ENCODE assay signal across 12 mouse cellular contexts in the genomic region with DNA sequence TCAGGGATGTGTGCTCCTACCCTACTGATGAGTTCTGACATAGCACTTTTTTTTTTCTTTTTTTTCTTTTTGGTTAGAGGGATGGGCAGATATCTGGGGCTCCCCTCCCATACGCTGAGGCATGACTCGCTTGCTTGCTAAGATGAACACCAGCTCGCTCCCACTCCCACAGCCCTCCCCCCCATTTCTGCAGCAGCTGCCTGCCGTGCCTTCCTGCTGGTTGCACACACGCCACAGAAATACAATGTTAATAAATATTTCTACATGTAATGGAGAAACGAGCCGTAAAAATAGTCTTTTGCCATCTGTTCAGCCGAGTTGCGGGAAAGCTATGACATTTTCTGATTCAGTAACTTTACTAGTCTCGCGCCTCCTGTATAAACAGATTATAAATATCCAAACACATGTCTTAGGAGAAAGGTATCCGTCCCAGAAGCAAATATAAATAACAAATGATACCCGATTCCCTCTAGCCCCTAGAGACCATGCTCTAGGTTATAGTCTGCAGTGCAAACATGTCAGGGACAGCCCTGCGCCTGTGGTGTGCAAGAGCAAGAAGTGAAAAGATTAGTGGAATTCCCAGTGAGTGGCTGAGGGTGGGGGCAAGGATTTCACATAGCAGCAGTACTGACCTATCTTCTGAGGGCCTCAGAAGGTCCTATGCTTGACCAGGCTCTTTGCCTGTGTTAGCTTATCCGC.
DNase-seq lines count a peak whose midpoint lies in the region; TF ChIP-seq lines count a peak whose summit lies in the region.
"Had no signal": no experiment of that assay in that cellular context is flagged by ENCODE, and none has a peak within 500 bp of the region (broad histone marks: within the 10 kb centered on the region; RNA-seq: fewer than 3 reads in every experiment).

No protein-coding gene starts in this region.

- no peak overlapping the region for H3K4me3 ChIP-seq in heart, embryonic 10.5 days
- no peak overlapping the region for H3K4me3 ChIP-seq in myocyte

- no peak overlapping the region for H3ac ChIP-seq in myocyte (ENCODE audit: control insufficient read depth, insufficient read length)

- intact Hi-C loops in heart, postnatal 25 days (cut with DNase I): no loop called here
- intact Hi-C loops in left cerebral cortex, postnatal 14 days (cut with DNase I): no loop called here
- intact Hi-C loops in left cerebral cortex, postnatal 4 days (cut with DNase I): loop anchor here (5.0 kb wide), 1 partner anchor 86 kb away; no protein-coding TSS in a partner anchor

- H3K79me2 ChIP-seq in myocyte (ENCODE audit: control insufficient read depth, insufficient read depth): no peaks in the 10 kb centered on the region

- H3K9me3 ChIP-seq in heart, embryonic 10.5 days: no peaks in the 10 kb centered on the region

- TF ChIP-seq POLR2A in brain, embryonic 14.5 days (IDR thresholded peaks at IDR 0.05; ENCODE audit: borderline replicate concordance, extremely low read depth, insufficient read depth, insufficient read length, poor library complexity, severe bottlenecking): no peak
- TF ChIP-seq POLR2A in myocyte (IDR thresholded peaks at IDR 0.05; ENCODE audit: insufficient read length, low read depth): no peak

- no peak for DNase-seq in heart, embryonic 10.5 days (ENCODE audit: low spot score)
- no peak for DNase-seq in heart, postnatal 25 days (ENCODE audit: low spot score)
- DNase-seq in left cerebral cortex, postnatal 14 days (ENCODE audit: low spot score in 2 of 2): peak; percentile 10 to 25
- no peak for DNase-seq in left cerebral cortex, postnatal 4 days
- DNase-seq in brain, embryonic 14.5 days (ENCODE audit: low read depth): peak; percentile 77
- no peak for DNase-seq in thymus, adult 18-20 months
- DNase-seq in natural killer cell, adult 2 months (ENCODE audit: low spot score in 2 of 2): no peak
- DNase-seq: B cell, adult 2 months; cerebellum, adult 11 months; kidney, postnatal 4 days; lung, postnatal 10 days had no signal

- no peak for TF ChIP-seq CTCF in brain, embryonic 14.5 days (IDR thresholded peaks at IDR 0.05; ENCODE audit: borderline replicate concordance, extremely low read depth, insufficient read depth, insufficient read length)

- H3K27ac ChIP-seq in heart, embryonic 10.5 days: peak overlapping the region; percentile 3

- 76% methylated on average over 15 of the region's 15 CpGs for WGBS in heart, embryonic 10.5 days

- H3K4me1 ChIP-seq in heart, embryonic 10.5 days: peaks cover 57% of the 10 kb centered on the region

- H3K36me3 ChIP-seq in heart, embryonic 10.5 days: no peaks in the 10 kb centered on the region
- H3K36me3 ChIP-seq in myocyte (ENCODE audit: control insufficient read depth, insufficient read depth): no peaks in the 10 kb centered on the region

- peak overlapping the region; percentile 50 for H3K4me2 ChIP-seq in myocyte (ENCODE audit: low read depth)

- no peaks in the 10 kb centered on the region for H3K27me3 ChIP-seq in heart, embryonic 10.5 days (ENCODE audit: insufficient read depth, poor library complexity, severe bottlenecking)
- no peaks in the 10 kb centered on the region for H3K27me3 ChIP-seq in myocyte (ENCODE audit: control insufficient read depth, insufficient read depth, insufficient read length)

TF ChIP-seq in myocyte, 11 proteins besides CTCF, POLR2A, EP300 and RAD21:
- TF ChIP-seq MAX (IDR thresholded peaks at IDR 0.05; ENCODE audit: low read depth) (no peak), USF1 (IDR thresholded peaks at IDR 0.05; ENCODE audit: low read depth) (no peak), REST (IDR thresholded peaks at IDR 0.05; ENCODE audit: insufficient read depth, insufficient read length) (no peak), E2F4 (IDR thresholded peaks at IDR 0.05; ENCODE audit: insufficient read depth) (no peak), TCF12 (IDR thresholded peaks at IDR 0.05; ENCODE audit: insufficient read depth, poor library complexity, severe bottlenecking) (peak; percentile 38), MYOD1 (IDR thresholded peaks at IDR 0.05; ENCODE audit: control insufficient read depth in 1 of 3, insufficient read length in 2 of 3, low read depth in 2 of 3) (peak in 2 of 3 experiments; percentile 69 to 84), MYOG (IDR thresholded peaks at IDR 0.05; ENCODE audit: control insufficient read depth in 1 of 3, insufficient read depth in 1 of 3, insufficient read length in 2 of 3, low read depth in 2 of 3) (peak in 2 of 3 experiments; percentile 61 to 83), TCF3 (IDR thresholded peaks at IDR 0.05; ENCODE audit: insufficient read length, low read depth) (no peak)

Comparison
In these comparisons a context has a peak if more than half of its experiments do, and no peak if none do; other contexts are left out.
1. DNase-seq: peak in left cerebral cortex, postnatal 14 days (2 of 2) and brain, embryonic 14.5 days (single experiment); none in heart, embryonic 10.5 days (single experiment), heart, postnatal 25 days (single experiment), left cerebral cortex, postnatal 4 days (single experiment), thymus, adult 18-20 months (0 of 2) and natural killer cell, adult 2 months (0 of 2).